10 mouse cellular contexts compared by ENCODE assay signal in genomic region chr16:32666671-32667551, GRCm38 (mm10). TPM values are rescaled to one million over a fixed set of nuclear protein-coding genes. Genes with fewer than 3 reads are reported as not detected.
A peak's percentile ranks its signal among the peaks of the same experiment; 100 is the strongest.
DNase-seq lines count a peak whose midpoint lies in the region; ATAC-seq and TF ChIP-seq lines count a peak whose summit lies in the region.
"Had no signal": no experiment of that assay in that cellular context is flagged by ENCODE, and none has a peak within 500 bp of the region (broad histone marks: within the 10 kb centered on the region; RNA-seq: fewer than 3 reads in every experiment).

No protein-coding gene starts in this region.

- peaks cover 24% of the 10 kb centered on the region for H3K36me3 ChIP-seq in forebrain, embryonic 12.5 days (replicated peaks)
- peaks cover 42% of the 10 kb centered on the region for H3K36me3 ChIP-seq in forebrain, embryonic 14.5 days (ENCODE audit: control insufficient read depth, insufficient read depth, low read length)
- peaks cover 31% of the 10 kb centered on the region for H3K36me3 ChIP-seq in embryonic facial prominence, embryonic 15.5 days
- no peaks in the 10 kb centered on the region for H3K36me3 ChIP-seq in liver, embryonic 16.5 days (ENCODE audit: control insufficient read depth, insufficient read depth)

- 0 out of 2 replicates have a peak overlapping the region, but pooled peaks have one; percentile 46 for H3K27ac ChIP-seq in forebrain, embryonic 12.5 days
- H3K27ac ChIP-seq in forebrain, embryonic 14.5 days (ENCODE audit: low read depth, low read length) = no peak overlapping the region
- peak overlapping the region; percentile 34 for H3K27ac ChIP-seq in layer of hippocampus, adult 2 months
- 0 out of 2 replicates have a peak overlapping the region, but pooled peaks have one; percentile 48 for H3K27ac ChIP-seq in embryonic facial prominence, embryonic 15.5 days (replicated peaks)
- H3K27ac ChIP-seq in liver, embryonic 16.5 days (ENCODE audit: low read length) = peak overlapping the region; percentile 95

- H3K9me3 ChIP-seq in forebrain, embryonic 12.5 days = no peaks in the 10 kb centered on the region
- H3K9me3 ChIP-seq in forebrain, embryonic 14.5 days (replicated peaks; ENCODE audit: control insufficient read depth, low read length) = no peaks in the 10 kb centered on the region
- no peaks in the 10 kb centered on the region for H3K9me3 ChIP-seq in embryonic facial prominence, embryonic 15.5 days (replicated peaks)
- H3K9me3 ChIP-seq in liver, embryonic 16.5 days (replicated peaks; ENCODE audit: control insufficient read depth, low read length) = no peaks in the 10 kb centered on the region

- ATAC-seq in forebrain, embryonic 12.5 days (ENCODE audit: low FRiP score) = no peak
- no peak for ATAC-seq in forebrain, embryonic 14.5 days
- no peak for ATAC-seq in embryonic facial prominence, embryonic 15.5 days (ENCODE audit: insufficient number of reproducible peaks, low FRiP score, low TSS enrichment, low read depth)
- ATAC-seq in liver, embryonic 16.5 days (ENCODE audit: low read depth) = no peak
- ATAC-seq: activated CD4-positive, CD25-positive, alpha-beta regulatory T cell, adult 4 months had no signal

- DNase-seq in forebrain, embryonic 14.5 days (ENCODE audit: low spot score) = no peak
- DNase-seq in layer of hippocampus, adult 2 months (ENCODE audit: low spot score in 2 of 2) = no peak
- DNase-seq in layer of hippocampus, postnatal 25 days (ENCODE audit: extremely low spot score in 1 of 2, low spot score in 1 of 2) = no peak
- DNase-seq in cerebellum, adult 11 months = no peak
- no peak for DNase-seq in thymus, postnatal 14 days
- DNase-seq: cerebellum, adult 8-10 months had no signal

- TF ChIP-seq CTCF in layer of hippocampus, adult 2 months (conservative IDR thresholded peaks at IDR 0.05) = no peak

- WGBS in forebrain, embryonic 12.5 days = 67% methylated on average over 9 of the region's 9 CpGs
- 65% methylated on average over 9 of the region's 9 CpGs for WGBS in forebrain, embryonic 14.5 days
- 72% methylated on average over 9 of the region's 9 CpGs for WGBS in embryonic facial prominence, embryonic 15.5 days
- WGBS in liver, embryonic 16.5 days (ENCODE audit: insufficient replicate concordance) = 57% methylated on average over 9 of the region's 9 CpGs

- no peak overlapping the region for H3K4me3 ChIP-seq in forebrain, embryonic 12.5 days (replicated peaks)
- no peak overlapping the region for H3K4me3 ChIP-seq in forebrain, embryonic 14.5 days (ENCODE audit: low read depth, low read length)
- no peak overlapping the region for H3K4me3 ChIP-seq in layer of hippocampus, adult 2 months
- H3K4me3 ChIP-seq in embryonic facial prominence, embryonic 15.5 days (replicated peaks) = no peak overlapping the region
- no peak overlapping the region for H3K4me3 ChIP-seq in liver, embryonic 16.5 days (ENCODE audit: low read depth, low read length)

- H3K9ac ChIP-seq in forebrain, embryonic 12.5 days = 0 out of 2 replicates have a peak overlapping the region, but pooled peaks have one; percentile 2
- no peak overlapping the region for H3K9ac ChIP-seq in forebrain, embryonic 14.5 days (ENCODE audit: low read length)
- no peak overlapping the region for H3K9ac ChIP-seq in embryonic facial prominence, embryonic 15.5 days
- peak overlapping the region; percentile 46 for H3K9ac ChIP-seq in liver, embryonic 16.5 days (ENCODE audit: low read depth, low read length)

- H3K4me2 ChIP-seq in forebrain, embryonic 12.5 days = no peak overlapping the region
- H3K4me2 ChIP-seq in forebrain, embryonic 14.5 days (ENCODE audit: low read length) = no peak overlapping the region
- H3K4me2 ChIP-seq in embryonic facial prominence, embryonic 15.5 days (replicated peaks) = no peak overlapping the region
- peak overlapping the region; percentile 44 for H3K4me2 ChIP-seq in liver, embryonic 16.5 days (ENCODE audit: low read depth, low read length)

- H3K27me3 ChIP-seq in forebrain, embryonic 12.5 days = no peaks in the 10 kb centered on the region
- H3K27me3 ChIP-seq in forebrain, embryonic 14.5 days (replicated peaks; ENCODE audit: control insufficient read depth, insufficient read depth, low read length) = no peaks in the 10 kb centered on the region
- no peaks in the 10 kb centered on the region for H3K27me3 ChIP-seq in embryonic facial prominence, embryonic 15.5 days
- H3K27me3 ChIP-seq in liver, embryonic 16.5 days (ENCODE audit: control insufficient read depth, insufficient read depth, low read depth, low read length) = no peaks in the 10 kb centered on the region

- peaks cover 44% of the 10 kb centered on the region for H3K4me1 ChIP-seq in forebrain, embryonic 12.5 days
- H3K4me1 ChIP-seq in forebrain, embryonic 14.5 days (ENCODE audit: control insufficient read depth, insufficient read depth, low read length) = peaks cover 24% of the 10 kb centered on the region
- H3K4me1 ChIP-seq in embryonic facial prominence, embryonic 15.5 days = peaks cover 32% of the 10 kb centered on the region
- peaks cover 76% of the 10 kb centered on the region for H3K4me1 ChIP-seq in liver, embryonic 16.5 days (ENCODE audit: control insufficient read depth, low read depth, low read length)

RNA-seq across cellular contexts. Expression of gene Tnk2, which starts 23.2 kb away (rescaled TPM):
- 13.9 and 14.2 TPM in 2 replicates for polyA plus RNA-seq in forebrain, embryonic 12.5 days (2016; fragmentation: Nextera tagmentation; extraction: Ambion mirVana)
- 11.2 and 13.1 TPM in 2 replicates for polyA plus RNA-seq in forebrain, embryonic 14.5 days (2014; fragmentation: Nextera tagmentation; extraction: Ambion mirVana)
- 100 to 1,000 TPM; 210 to 212 TPM for total RNA-seq in layer of hippocampus, adult 2 months (2021)
- 100 to 1,000 TPM; 163 to 165 TPM for total RNA-seq in layer of hippocampus, postnatal 25 days (2021)
- 16.3 and 19.3 TPM in 2 replicates for polyA plus RNA-seq in embryonic facial prominence, embryonic 15.5 days (2015; fragmentation: Nextera tagmentation; extraction: Ambion mirVana)
- polyA plus RNA-seq in liver, embryonic 16.5 days (2015; fragmentation: Nextera tagmentation; extraction: Ambion mirVana) = 2.7 and 2.8 TPM in 2 replicates

RNA-seq across cellular contexts. Expression of gene Tfrc, which starts 58.2 kb away (rescaled TPM):
- polyA plus RNA-seq in forebrain, embryonic 12.5 days (2016; fragmentation: Nextera tagmentation; extraction: Ambion mirVana) = 59.2 and 65.4 TPM in 2 replicates
- polyA plus RNA-seq in forebrain, embryonic 14.5 days (2014; fragmentation: Nextera tagmentation; extraction: Ambion mirVana) = 43.9 and 56.0 TPM in 2 replicates
- total RNA-seq in layer of hippocampus, adult 2 months (2021) = 10 to 100 TPM; 70.3 to 72.3 TPM
- total RNA-seq in layer of hippocampus, postnatal 25 days (2021) = 10 to 100 TPM; 59.3 to 67.3 TPM
- polyA plus RNA-seq in embryonic facial prominence, embryonic 15.5 days (2015; fragmentation: Nextera tagmentation; extraction: Ambion mirVana) = 19.8 and 24.0 TPM in 2 replicates
- polyA plus RNA-seq in liver, embryonic 16.5 days (2015; fragmentation: Nextera tagmentation; extraction: Ambion mirVana) = 317 and 331 TPM in 2 replicates

Comparison
In these comparisons a context has a peak if more than half of its experiments do, and no peak if none do; other contexts are left out.
1. H3K9ac ChIP-seq: peak in forebrain, embryonic 12.5 days (single experiment) and liver, embryonic 16.5 days (single experiment); none in forebrain, embryonic 14.5 days (single experiment) and embryonic facial prominence, embryonic 15.5 days (single experiment).